Mouse (Mus musculus): Measurements from ENCODE around the gene Pomc.
"Not testable (repeated sequence)": the region's sequence is repeated elsewhere in the genome, so short reads cannot be mapped to it uniquely, and the experiment has no call there.

Gene Pomc

DNA sequence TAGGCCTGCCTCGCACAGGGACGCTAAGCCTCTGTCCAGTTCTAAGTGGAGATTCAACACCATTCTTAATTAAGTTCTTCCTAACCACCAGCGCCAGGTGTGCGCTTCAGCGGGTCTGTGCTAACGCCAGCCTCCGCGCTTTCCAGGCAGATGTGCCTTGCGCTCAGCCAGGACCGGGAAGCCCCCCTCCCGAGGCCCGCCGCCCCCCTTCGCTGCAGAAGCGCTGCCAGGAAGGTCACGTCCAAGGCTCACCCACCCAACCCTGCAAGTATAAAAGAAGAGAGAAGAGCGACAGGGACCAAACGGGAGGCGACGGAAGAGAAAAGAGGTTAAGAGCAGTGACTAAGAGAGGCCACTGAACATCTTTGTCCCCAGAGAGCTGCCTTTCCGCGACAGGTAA, at the start of gene Pomc:
Pomc (plus strand) TSS at position 301 of the 400 bp plus-strand sequence.
- no peak for DNase-seq (ENCODE audit: low spot score)

DNA sequence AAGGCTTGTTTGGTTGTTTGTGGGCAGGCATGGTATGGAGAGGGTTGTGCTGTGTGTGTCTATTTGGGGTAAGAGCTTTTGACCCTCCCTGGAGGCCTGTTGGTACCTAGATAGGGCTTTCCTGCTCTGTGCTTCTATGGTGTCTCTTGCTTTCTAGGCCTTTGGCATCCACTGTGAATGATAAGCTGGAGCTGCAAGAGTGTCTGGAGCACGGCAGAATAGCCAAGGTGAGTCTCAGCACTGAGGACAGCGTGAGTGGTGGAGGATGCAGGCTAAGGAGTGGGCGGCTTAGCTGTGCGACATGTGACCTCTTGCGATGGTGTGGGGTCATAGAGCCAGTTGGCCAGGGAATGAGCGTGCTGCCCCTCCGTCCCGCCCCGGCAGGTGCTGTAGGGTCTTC, 49.3 kb upstream of the Pomc start:
- no peak for DNase-seq (ENCODE audit: low spot score)

DNA sequence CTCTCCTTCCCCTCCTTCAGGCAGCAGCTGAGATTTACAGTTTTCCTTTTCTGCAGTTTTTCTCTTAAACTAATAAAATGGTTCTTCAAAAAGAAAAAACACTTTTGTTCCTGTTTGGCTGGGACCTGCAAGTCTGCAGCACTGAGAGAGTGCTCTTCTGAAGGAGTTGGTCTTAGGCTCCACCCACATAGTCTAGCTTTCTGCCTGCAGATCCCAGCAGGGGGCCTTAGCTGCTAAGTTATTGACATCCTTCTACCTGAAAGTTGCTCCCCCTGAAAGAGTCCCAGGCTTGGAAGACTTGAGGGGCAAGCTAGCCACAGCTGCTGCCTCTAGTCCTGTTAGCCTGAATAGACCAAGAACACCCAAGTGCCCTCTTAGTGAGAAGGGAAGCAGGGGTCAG, 48.4 kb upstream of the Pomc start:
- DNase-seq (ENCODE audit: low spot score): no peak

DNA sequence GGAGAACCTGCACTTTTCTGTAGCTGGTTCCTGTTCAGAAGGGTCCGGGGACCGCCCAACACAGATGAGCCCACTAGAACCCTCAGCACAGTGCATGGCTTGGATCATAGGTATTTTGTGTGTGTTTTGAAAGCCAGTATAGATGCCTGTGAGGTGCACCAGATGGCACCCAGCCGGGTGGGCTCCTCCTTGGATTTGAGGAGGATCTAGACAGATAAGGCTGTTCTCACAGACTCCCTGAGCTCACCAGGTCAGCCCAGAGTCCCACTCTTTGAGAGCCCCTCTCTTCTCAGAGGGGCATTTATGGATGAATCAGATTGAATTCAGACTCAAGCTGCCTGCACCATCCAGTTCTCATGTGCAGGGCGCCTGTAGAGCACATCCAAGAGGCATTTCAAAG, 47.7 kb upstream of the Pomc start:
- no peak for DNase-seq (ENCODE audit: low spot score)

DNA sequence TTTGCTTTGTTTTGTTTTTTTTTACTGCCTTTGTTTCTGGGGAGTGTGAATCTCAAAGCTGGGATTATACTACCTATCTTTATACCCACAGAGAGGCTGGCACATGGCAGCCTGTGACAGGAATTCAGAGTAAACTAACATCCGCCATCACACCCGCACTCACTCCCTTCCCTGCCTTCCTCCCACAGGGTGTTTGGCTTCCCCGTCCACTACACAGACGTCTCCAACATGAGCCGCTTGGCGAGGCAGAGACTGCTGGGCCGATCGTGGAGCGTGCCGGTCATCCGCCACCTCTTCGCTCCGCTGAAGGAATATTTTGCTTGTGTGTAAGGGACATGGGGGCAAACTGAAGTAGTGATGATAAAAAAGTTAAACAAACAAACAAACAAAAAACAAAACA, 47.3 kb upstream of the Pomc start:
- no peak for DNase-seq (ENCODE audit: low spot score)

DNA sequence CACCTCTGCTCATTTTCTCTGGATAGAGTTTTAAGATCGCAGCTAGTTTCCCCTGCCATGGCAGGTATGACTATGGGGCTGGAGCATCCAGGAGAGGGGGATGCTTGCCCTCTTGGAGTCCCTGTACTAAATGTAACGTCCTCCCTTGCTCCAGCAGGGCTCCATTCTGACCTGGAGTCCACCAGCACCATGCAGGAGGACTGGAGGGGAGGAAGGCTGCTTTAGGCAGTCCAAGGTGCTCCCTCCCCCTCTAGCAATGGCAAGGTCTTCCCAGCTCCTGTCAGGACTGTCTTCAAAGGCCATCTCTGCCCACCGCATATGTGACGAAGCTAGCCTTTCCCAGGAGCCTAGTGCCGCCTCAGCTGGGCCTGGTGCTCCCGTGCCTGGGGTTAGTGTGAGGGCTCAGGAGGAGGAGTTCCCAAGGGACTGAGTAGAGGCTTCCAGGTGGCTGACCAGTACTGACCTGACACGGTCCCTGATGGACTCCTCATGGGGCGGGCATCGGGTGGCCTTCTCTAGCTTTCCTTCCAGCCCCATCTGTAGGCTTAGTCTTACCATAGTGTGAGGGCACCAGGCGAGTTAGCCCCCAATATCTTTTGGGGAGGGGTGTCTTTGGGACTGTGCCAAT, 44.2 kb upstream of the Pomc start:
- no peak for DNase-seq (ENCODE audit: low spot score)

DNA sequence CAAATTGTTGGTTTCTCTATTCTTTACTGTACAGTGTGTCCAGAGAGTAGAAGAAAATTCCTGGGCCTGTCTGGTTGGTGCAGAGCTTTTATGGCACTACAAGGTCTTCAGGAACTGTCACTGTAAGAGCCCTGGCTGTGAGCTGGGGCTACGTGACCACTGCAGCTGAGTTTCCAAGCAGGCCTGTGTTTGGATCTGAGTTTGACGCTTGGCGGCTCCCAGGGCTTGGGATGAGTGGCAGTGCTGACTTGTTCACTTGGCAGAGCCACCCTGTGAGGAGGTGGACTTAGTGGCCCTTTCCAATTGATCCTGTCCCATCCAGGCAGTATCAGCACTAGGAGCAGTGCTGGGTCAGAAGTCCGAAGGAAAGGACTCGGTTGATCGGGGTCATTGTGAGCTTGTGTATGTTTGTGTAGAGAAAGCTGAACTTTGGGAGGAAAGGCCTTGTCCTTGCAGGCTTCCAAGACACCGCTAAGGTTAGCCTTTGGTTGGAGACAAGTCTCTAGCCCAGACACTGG, 42.9 kb upstream of the Pomc start:
- no peak for DNase-seq (ENCODE audit: low spot score)

DNA sequence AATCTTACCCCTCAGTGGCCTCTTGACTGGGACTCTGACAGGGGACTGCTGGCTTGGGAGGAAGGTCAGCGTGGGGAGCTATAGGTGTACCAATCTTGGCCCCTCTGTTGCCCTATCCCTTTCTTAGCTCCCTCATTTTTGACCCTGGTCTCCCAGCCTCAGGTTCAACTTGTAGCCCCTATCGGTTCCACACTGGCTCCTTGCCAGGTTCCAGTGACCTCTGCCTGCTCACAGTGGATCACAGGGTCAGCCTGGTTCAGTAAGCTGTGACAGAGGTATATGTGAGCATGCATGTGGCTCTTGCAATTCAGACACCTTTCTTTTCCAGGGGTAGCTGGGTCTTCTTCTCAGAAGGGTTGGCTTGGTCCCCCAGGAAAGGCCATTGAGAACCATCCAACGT, 38.9 kb upstream of the Pomc start:
- no peak for DNase-seq (ENCODE audit: low spot score)

DNA sequence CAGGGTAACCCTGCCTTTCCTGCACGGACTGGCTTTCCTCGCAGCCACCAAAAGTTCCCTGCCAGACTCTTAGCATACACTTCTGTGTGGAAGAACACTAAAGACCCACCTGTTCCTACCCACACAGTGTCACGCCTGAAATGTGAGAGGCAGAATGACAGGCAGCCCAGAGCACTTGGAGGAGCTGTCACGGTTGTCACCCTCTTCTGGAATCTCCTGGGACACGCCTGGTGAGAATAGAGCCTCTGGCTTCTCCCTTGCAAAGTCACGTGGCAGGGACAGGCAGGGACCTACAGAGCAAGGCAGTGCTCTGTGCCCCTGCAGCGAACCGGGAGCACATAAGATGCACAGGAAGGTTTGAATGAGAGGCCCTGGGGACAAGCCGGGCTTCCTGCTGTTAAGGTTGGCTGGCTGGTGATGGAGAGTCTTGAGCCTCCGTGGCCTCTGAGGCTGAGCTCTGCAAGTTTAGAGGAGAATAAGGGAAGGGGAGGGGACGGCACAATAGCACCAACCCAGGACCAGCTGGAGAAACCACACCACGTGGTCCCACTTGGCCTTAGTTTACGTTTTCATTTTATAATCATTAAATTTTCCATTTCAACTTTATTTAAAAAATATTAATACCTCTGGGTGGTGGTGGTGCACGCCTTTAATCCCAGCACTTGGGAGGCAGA, 36.9 kb upstream of the Pomc start:
- no peak for DNase-seq (ENCODE audit: low spot score)

DNA sequence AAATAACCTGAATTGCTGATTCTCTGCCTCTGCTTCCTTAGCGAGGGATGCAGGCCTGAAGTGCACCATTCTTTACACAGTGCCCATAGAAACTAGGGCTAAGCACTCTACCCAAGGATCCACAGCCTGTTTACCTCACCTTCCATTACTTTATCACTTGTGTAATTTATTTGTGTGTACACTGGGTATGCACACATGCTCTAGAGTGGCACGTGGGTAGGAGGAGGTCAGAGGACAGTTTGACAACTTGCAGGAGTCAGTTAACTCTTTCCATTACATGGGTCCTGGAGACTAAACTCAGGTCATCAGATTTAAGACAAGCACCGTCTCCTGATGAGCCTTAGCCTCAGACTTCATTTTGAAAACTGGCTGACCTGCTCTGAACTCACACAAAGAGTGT, 36.2 kb upstream of the Pomc start:
- no peak for DNase-seq (ENCODE audit: low spot score)

DNA sequence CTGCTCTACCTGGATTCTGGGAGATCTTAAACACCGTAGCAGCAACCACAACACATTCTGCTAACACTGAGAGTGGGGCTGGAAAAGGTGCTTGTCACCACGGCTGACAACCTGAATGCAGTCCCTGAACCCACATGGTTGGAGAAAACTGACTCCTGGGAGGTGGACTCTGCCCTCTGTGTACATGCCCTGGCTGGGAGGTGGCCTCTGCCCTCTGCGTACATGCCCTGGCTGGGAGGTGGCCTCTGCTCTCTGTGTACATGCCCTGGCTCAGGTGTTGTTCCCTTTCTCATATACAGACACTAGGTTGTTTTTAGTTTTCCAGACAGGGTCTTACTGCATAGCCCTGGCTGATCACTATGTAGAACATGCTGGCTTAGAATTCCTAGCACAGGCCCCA, 35.3 kb upstream of the Pomc start:
- DNase-seq (ENCODE audit: low spot score): peak; percentile 76

DNA sequence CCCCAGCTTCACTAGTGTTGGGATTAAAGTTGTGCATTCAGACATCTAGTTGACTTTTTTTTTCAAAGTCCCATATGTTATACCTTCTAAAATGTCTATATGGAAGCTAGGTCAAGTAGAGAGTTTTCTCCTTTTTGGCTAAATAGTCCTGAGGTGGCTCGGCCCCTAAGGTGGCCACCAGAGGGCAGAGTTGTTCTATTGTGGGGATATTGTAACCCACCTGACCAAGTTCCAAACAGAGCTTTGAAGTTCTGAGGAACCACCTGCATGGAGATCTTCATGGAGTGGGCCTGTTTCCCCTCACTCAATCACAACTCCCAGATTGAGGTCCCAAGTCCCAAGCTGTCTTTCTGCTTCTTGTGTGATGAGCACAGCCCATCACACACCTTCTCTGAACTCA, 28.6 kb upstream of the Pomc start:
- DNase-seq (ENCODE audit: low spot score): no peak

DNA sequence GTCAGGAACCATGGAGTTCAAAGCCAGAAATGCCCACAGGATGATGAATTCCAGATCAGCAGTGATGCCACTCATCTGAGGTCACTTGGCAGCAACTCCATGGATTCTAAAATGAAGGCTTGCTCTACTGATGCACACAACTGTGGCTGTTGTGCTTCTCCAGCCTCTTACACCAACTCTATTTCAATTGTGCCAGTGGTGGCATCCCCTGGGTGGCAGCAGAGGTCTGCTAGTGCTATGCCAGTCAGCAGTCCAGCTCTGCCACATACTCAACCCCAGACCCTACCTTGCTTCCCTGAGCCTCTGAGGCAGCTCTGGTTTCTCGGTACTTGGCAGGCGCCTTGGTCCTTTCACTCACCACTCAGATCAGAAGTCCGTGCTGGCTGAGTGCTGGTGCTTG, 25.9 kb upstream of the Pomc start:
- DNase-seq (ENCODE audit: low spot score): no peak

DNA sequence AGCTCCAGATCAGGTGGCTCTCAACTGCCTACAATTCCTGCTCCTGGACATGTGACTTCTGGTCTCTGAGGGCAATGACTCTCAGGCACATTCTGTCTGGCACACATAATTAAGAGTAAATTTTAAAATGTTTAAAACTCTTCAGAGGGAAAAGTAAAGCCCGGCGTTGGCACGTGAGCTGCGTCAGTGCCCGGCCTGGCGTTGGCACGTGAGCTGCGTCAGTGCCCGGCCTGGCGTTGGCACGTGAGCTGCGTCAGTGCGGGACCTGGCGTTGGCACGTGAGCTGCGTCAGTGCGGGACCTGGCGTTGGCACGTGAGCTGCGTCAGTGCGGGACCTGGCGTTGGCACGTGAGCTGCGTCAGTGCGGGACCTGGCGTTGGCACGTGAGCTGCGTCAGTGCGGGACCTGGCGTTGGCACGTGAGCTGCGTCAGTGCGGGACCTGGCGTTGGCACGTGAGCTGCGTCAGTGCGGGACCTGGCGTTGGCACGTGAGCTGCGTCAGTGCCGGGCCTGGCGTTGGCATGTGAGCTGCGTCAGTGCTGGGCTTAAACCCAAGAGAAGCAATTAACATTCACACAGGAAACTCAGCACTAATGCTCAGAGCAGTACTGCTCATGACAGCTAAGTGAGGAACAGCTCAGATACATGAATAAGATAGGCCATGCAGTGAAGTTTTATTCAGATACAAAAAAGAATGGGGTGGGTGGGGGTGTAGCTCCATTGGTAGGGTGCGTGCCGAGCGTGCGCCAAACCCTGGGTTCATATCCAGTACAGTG, 24.5 kb upstream of the Pomc start:
- not testable (repeated sequence) for DNase-seq (ENCODE audit: low spot score)

DNA sequence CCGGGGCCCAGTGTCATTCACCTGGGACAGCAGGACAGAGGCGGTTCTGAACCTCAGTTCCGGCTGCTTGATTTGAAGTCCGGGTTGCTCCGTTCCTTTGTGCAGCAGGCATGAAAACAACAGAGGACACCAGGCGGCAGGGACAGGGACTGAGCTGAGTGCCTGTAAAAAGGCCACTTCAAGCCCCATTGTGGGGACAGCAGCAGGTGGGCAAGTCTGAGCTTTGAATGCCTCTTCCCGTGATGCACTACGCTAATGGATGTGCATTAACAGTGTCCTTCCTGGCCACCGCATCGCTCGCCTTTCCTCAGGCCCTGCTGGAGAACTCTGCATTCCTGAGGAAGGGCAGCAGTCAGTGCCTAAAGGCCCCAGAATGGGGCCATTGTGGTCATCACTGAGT, 12.7 kb upstream of the Pomc start:
- no peak for DNase-seq (ENCODE audit: low spot score)

DNA sequence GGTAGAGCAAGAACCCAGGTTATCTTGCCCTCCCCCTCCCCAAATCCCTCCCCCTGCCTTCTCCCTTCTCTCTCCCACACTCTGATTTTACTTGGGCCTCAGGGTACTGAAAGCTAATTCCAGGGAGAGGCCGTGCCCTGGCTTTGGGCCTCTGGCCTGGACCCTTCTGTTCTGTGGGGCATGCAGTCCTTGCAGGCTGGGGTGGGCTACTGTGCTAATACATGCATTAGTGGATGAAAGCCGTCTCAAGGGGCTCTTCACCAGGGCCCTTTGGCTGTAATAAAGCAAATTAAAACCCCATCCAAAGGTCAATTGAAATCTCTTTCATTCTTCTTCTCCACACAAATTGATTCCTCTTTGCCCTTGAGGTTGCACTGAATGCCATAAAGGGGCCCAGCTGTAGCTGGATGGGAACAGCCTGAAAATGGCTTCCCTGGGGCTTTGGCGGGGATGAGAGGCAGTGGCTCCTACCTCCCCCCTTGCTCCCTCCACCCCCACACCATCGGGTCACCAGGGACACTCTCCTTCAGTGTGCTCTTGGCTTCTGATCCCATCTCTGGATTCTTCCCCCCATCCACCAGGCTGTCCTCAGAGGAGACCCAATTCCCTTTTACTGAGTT, 10.2 kb upstream of the Pomc start:
- DNase-seq (ENCODE audit: low spot score): no peak

DNA sequence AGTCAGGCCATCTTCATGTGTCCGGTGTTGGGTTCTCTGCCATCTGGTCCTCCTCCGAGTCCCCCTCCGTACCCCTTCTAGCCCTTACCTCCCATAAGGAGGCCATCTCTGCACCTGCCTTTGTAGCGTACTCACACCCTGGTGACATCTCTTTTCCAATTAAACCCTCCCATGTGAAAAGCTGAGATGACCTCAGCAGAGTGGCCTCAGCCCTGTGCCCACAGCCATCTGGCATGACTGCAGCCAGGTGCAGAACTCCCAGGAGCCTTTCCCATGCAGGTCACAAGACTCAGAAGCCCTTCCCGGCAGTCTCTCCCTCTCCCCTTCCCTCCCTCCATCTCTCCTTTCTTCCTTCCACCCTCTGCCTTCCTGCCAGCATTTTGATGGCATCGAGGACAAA, 7.2 kb upstream of the Pomc start:
- no peak for DNase-seq (ENCODE audit: low spot score)

DNA sequence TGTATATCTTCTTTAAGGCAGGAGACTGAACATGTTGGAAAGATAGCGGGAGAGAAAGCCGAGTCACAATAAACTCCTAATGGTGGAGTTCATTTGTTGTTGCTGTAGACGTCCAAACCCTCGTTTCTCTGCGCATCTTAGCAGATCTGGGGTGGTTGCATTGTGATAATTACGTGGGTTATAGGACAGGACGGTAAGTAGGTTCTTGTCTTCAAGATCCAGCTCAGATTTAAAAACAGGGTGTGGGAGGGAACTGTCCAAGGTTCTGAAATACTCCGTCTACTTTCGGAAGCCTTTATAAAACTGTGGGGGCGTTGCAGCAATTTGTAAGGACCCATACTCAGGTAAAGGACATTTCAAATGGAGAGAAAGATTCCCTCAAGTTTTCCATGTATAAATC, 620 bp downstream of the Pomc start:
- peak; percentile 15 for DNase-seq (ENCODE audit: low spot score)

DNA sequence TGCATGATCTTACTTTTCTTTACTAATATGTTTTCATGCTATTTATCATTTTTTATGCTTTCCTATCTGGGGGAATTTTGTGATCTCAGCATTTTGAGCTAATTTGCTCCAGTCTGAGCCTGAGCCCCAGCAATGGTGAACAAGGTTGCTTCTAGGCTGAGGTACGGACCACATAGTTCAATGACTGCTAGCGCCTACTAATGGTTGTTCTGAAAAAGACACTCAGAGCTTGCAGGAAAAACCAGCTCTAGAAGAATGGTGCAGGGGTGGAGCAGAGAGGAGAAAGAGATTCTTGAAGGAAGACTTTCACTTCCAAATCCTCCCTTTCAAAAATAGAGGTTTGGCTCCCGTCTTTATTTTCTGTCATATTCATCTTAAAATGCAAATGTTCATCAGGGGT, 1.6 kb downstream of the Pomc start:
- no peak for DNase-seq (ENCODE audit: low spot score)

DNA sequence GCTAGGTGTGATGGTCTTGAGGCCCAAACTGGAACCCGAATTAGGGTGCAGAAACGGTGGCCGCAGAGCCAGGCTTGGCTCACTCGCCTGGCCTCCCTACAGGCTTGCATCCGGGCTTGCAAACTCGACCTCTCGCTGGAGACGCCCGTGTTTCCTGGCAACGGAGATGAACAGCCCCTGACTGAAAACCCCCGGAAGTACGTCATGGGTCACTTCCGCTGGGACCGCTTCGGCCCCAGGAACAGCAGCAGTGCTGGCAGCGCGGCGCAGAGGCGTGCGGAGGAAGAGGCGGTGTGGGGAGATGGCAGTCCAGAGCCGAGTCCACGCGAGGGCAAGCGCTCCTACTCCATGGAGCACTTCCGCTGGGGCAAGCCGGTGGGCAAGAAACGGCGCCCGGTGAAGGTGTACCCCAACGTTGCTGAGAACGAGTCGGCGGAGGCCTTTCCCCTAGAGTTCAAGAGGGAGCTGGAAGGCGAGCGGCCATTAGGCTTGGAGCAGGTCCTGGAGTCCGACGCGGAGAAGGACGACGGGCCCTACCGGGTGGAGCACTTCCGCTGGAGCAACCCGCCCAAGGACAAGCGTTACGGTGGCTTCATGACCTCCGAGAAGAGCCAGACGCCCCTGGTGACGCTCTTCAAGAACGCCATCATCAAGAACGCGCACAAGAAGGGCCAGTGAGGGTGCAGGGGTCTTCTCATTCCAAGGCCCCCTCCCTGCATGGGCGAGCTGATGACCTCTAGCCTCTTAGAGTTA, 5.2 kb downstream of the Pomc start:
- peak; percentile 91 for DNase-seq (ENCODE audit: low spot score)

DNA sequence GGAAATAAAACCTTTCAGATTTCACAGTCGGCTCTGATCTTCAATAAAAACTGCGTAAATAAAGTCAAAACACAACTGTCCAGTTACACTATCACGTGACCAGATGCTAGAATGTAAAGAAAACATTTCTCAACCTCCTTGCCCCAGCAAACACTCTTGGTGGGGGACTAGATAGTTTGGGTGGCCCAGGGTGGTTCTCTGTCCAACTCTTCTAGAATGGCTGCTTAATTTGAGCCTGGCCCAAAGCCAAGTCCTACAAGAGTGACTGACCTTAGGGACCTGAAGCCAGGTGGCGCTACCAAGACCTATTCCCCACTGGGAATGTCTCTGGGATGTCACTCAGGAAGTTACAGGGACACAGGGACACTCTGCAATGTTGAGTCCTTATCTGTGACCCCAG, 5.8 kb downstream of the Pomc start:
- peak; percentile 20 for DNase-seq (ENCODE audit: low spot score)

DNA sequence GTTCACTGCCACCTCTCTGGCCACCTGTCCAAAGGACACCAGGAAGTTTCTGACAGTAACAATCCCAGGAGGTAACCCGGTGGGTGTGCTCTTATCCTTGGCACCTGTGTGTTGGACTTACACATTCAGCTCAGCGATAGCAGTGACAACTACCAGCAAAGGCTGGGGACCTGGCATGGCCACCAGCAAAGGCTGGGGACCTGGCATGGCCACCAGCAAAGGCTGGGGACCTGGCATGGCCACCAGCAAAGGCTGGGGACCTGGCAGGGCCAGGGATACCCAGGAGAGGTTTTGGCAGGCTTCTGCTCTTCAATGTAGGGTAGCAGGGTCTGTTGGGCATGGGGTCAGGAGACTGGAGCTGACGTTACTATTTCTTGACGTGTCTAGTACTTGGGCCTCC, 12.4 kb downstream of the Pomc start:
- no peak for DNase-seq (ENCODE audit: low spot score)
